Mouse (Mus musculus): ENCODE measurements around the gene Selp. TPM values are rescaled to one million over a fixed set of nuclear protein-coding genes. Genes with fewer than 3 reads are reported as not detected.

Gene Selp
- polyA plus RNA-seq, 1 experiment: 17.1 TPM

GRCm38 (mm10) chr1:164138365-164139130 lies 23.5 kb downstream of the Selp start:
- TF ChIP-seq POLR2A (IDR thresholded peaks at IDR 0.05; ENCODE audit: borderline replicate concordance, control insufficient read depth, low read depth, low read length) (no peak), CTCF (IDR thresholded peaks at IDR 0.05; ENCODE audit: control insufficient read depth, insufficient read depth, low read length) (peak; percentile 96)
- H3K27ac ChIP-seq (ENCODE audit: control insufficient read depth, insufficient read depth, low read depth, low read length, poor library complexity): no peak overlapping the region
- H3K4me3 ChIP-seq (replicated peaks; ENCODE audit: control insufficient read depth, low read depth, low read length): no peak overlapping the region
- peaks cover 3% of the 10 kb centered on the region; the same call in 1 of the 2 replicates for H3K4me1 ChIP-seq (ENCODE audit: control insufficient read depth, insufficient read depth, low read length)
- WGBS: 1% methylated on average over 5 of the region's 5 CpGs

- H3K4me1 ChIP-seq (ENCODE audit: control insufficient read depth, insufficient read depth, low read length): peaks cover 3% of the 10 kb centered on the region; the same call in 1 of the 2 replicates
- H3K27ac ChIP-seq (ENCODE audit: control insufficient read depth, insufficient read depth, low read depth, low read length, poor library complexity): no peak overlapping the region
- 48% methylated on average over 4 of the region's 4 CpGs for WGBS
Measured at GRCm38 (mm10) chr1:164139464-164139863, 24.4 kb downstream of the Selp start.

GRCm38 (mm10) chr1:164149083-164149482 lies 34.0 kb downstream of the Selp start:
- Histone ChIP-seq H3K4me3 (replicated peaks; ENCODE audit: control insufficient read depth, low read depth, low read length) (peak overlapping the region; percentile 48), H3K4me1 (ENCODE audit: control insufficient read depth, insufficient read depth, low read length) (peaks cover 5% of the 10 kb centered on the region; the same call in 1 of the 2 replicates), H3K27ac (ENCODE audit: control insufficient read depth, insufficient read depth, low read depth, low read length, poor library complexity) (peak overlapping the region; percentile 75)
- no peak for TF ChIP-seq CTCF (IDR thresholded peaks at IDR 0.05; ENCODE audit: control insufficient read depth, insufficient read depth, low read length)
- 0 out of 2 replicates have a peak, but pooled peaks have one; percentile 19 for TF ChIP-seq POLR2A (IDR thresholded peaks at IDR 0.05; ENCODE audit: borderline replicate concordance, control insufficient read depth, low read depth, low read length)
- WGBS: 60% methylated on average over 7 of the region's 7 CpGs

More at GRCm38 (mm10) chr1:164139464-164139863, 24.4 kb downstream of the Selp start:
- TF ChIP-seq POLR2A (IDR thresholded peaks at IDR 0.05; ENCODE audit: borderline replicate concordance, control insufficient read depth, low read depth, low read length): no peak
- TF ChIP-seq CTCF (IDR thresholded peaks at IDR 0.05; ENCODE audit: control insufficient read depth, insufficient read depth, low read length): no peak
- no peak overlapping the region for H3K4me3 ChIP-seq (replicated peaks; ENCODE audit: control insufficient read depth, low read depth, low read length)

DNA sequence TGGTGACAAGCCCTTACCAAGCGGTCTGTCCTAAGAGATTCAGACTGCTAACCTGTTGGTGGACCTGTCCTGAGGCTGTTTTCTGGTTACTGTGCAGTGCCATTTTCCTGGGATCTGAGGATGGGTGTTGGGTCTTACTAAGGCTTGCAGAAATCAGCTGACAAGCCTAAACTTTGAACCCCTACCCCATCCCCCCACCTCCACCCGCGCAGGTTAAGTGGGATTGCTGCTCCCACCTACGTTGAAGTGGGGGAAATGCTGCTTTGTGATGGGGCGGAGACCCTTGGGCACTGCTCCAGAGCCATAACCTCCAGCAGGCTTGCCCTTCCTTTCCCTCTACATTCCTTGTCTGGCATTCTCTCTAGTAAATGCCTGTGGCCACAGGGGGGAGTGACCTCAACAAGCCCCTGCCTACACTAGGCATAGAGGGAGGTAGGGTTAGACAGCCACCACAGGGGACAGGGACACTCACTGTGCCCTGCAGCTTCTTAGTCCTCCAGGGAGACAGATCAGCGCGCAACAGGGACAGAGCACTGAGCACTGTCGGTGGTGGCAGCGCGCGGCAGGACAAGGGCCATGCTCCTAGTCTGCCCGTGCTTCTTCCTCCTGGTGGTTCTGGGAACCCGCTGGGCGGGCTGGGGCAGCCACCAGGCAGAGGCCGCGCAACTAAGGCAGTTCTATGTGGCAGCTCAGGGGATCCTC lies 36.5 kb downstream of the Selp start, which contains the start of gene F5:
Gene F5, plus strand, starts transcription at position 452 of the 702 bp plus-strand sequence.
- WGBS: 29% methylated on average over 16 of the region's 16 CpGs
- H3K4me3 ChIP-seq (replicated peaks; ENCODE audit: control insufficient read depth, low read depth, low read length): peak within 1 kb of the TSS; percentile 64
- H3K27ac ChIP-seq (ENCODE audit: control insufficient read depth, insufficient read depth, low read depth, low read length, poor library complexity): peak within 1 kb of the TSS; percentile 81
- TF ChIP-seq POLR2A (IDR thresholded peaks at IDR 0.05; ENCODE audit: borderline replicate concordance, control insufficient read depth, low read depth, low read length) (peak; percentile 23; the same call in 1 of the 2 replicates), CTCF (IDR thresholded peaks at IDR 0.05; ENCODE audit: control insufficient read depth, insufficient read depth, low read length) (no peak; the same call in 1 of the 2 replicates)
- peaks cover 3% of the 10 kb centered on the region; the same call in 1 of the 2 replicates for H3K4me1 ChIP-seq (ENCODE audit: control insufficient read depth, insufficient read depth, low read length)

DNA sequence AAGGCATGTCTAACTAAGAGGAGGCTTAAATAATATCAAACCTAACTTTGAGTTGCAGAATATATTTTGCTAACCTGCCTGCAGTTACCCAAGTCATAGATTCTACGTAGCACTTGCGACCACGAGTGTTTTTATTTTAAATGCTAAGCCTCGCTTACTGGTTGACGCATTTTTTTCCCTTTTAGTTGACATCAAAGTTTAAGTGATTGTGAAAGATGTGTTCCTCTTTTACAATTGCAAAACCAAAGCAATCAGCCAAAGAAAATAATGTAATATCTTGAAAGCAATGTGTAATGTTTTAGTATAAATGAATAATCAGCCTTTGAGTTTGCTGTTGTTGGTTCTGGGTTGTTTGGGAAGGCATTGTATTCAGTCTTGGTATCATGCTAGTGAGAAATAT lies 37.8 kb downstream of the Selp start:
- H3K27ac ChIP-seq (ENCODE audit: control insufficient read depth, insufficient read depth, low read depth, low read length, poor library complexity): no peak overlapping the region
- H3K4me1 ChIP-seq (ENCODE audit: control insufficient read depth, insufficient read depth, low read length): peaks cover 3% of the 10 kb centered on the region; the same call in 1 of the 2 replicates
- peak overlapping the region; percentile 18 for H3K4me3 ChIP-seq (replicated peaks; ENCODE audit: control insufficient read depth, low read depth, low read length)
- no peak for TF ChIP-seq CTCF (IDR thresholded peaks at IDR 0.05; ENCODE audit: control insufficient read depth, insufficient read depth, low read length)
- TF ChIP-seq POLR2A (IDR thresholded peaks at IDR 0.05; ENCODE audit: borderline replicate concordance, control insufficient read depth, low read depth, low read length): no peak
- 28% methylated on average over 5 of the region's 5 CpGs for WGBS

- no peak overlapping the region for H3K4me3 ChIP-seq (replicated peaks; ENCODE audit: control insufficient read depth, low read depth, low read length)
- peaks cover 3% of the 10 kb centered on the region; the same call in 1 of the 2 replicates for H3K4me1 ChIP-seq (ENCODE audit: control insufficient read depth, insufficient read depth, low read length)
- H3K27ac ChIP-seq (ENCODE audit: control insufficient read depth, insufficient read depth, low read depth, low read length, poor library complexity): no peak overlapping the region
- no peak for TF ChIP-seq CTCF (IDR thresholded peaks at IDR 0.05; ENCODE audit: control insufficient read depth, insufficient read depth, low read length)
- no peak for TF ChIP-seq POLR2A (IDR thresholded peaks at IDR 0.05; ENCODE audit: borderline replicate concordance, control insufficient read depth, low read depth, low read length)
- WGBS: 82% methylated on average over 3 of the region's 3 CpGs
Measured at GRCm38 (mm10) chr1:164154983-164155382, 39.9 kb downstream of the Selp start.

DNA sequence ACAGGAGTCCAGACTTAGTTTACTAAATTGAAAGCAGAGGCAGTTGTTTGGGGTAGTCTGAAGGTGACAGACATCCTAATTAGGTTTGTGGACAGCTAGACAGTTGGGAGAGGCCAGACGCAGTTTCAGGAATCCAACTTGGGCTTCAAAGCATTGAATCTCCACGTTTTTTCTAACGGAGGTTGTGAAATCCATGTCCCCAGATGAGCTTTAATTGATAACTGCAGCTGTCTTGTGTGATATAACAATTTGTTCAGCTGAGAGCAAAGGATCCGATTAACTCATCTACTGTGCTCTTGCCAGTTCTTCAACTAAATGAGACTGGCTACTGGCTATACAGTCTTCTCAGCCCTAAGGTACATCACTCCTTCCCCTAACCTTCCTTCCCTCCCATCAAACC lies 43.5 kb downstream of the Selp start:
- TF ChIP-seq CTCF (IDR thresholded peaks at IDR 0.05; ENCODE audit: control insufficient read depth, insufficient read depth, low read length): no peak
- WGBS: 76% methylated on average over 4 of the region's 4 CpGs
- no peak overlapping the region for H3K4me3 ChIP-seq (replicated peaks; ENCODE audit: control insufficient read depth, low read depth, low read length)
- no peaks in the 10 kb centered on the region; the same call in 1 of the 2 replicates for H3K4me1 ChIP-seq (ENCODE audit: control insufficient read depth, insufficient read depth, low read length)
- no peak overlapping the region for H3K27ac ChIP-seq (ENCODE audit: control insufficient read depth, insufficient read depth, low read depth, low read length, poor library complexity)

GRCm38 (mm10) chr1:164159781-164160180 lies 44.7 kb downstream of the Selp start:
- TF ChIP-seq CTCF (IDR thresholded peaks at IDR 0.05; ENCODE audit: control insufficient read depth, insufficient read depth, low read length) (no peak), POLR2A (IDR thresholded peaks at IDR 0.05; ENCODE audit: borderline replicate concordance, control insufficient read depth, low read depth, low read length) (no peak)
- Histone ChIP-seq H3K4me3 (replicated peaks; ENCODE audit: control insufficient read depth, low read depth, low read length) (no peak overlapping the region), H3K4me1 (ENCODE audit: control insufficient read depth, insufficient read depth, low read length) (no peaks in the 10 kb centered on the region), H3K27ac (ENCODE audit: control insufficient read depth, insufficient read depth, low read depth, low read length, poor library complexity) (no peak overlapping the region)
- 80% methylated on average over 2 of the region's 2 CpGs for WGBS
